Mouse (Mus musculus): ENCODE data around the gene Mgp.

The Mgp gene

GRCm38 (mm10) chr6:136852348-136852747 is 23.3 kb downstream of the Mgp start:
- in situ Hi-C loops (cut with MboI): no loop called here

GRCm38 (mm10) chr6:136850267-136850666 is 25.4 kb downstream of the Mgp start:
- in situ Hi-C loops (cut with MboI): no loop called here

- in situ Hi-C loops (cut with MboI): no loop called here
Observed at GRCm38 (mm10) chr6:136848971-136849370, 26.7 kb downstream of the Mgp start.

GRCm38 (mm10) chr6:136848399-136848798 is 27.2 kb downstream of the Mgp start:
- in situ Hi-C loops (cut with MboI): no loop called here

GRCm38 (mm10) chr6:136847790-136848189 is 27.8 kb downstream of the Mgp start:
- in situ Hi-C loops (cut with MboI): no loop called here

GRCm38 (mm10) chr6:136847267-136847666 is 28.4 kb downstream of the Mgp start:
- in situ Hi-C loops (cut with MboI): no loop called here

- in situ Hi-C loops (cut with MboI): no loop called here
Observed at GRCm38 (mm10) chr6:136845706-136846480, 29.7 kb downstream of the Mgp start.

GRCm38 (mm10) chr6:136844903-136845302 is 30.7 kb downstream of the Mgp start:
- in situ Hi-C loops (cut with MboI): no loop called here

- in situ Hi-C loops (cut with MboI): no loop called here
Observed at GRCm38 (mm10) chr6:136837323-136837722, 38.3 kb downstream of the Mgp start.

- in situ Hi-C loops (cut with MboI): no loop called here
Observed at GRCm38 (mm10) chr6:136835352-136835751, 40.3 kb downstream of the Mgp start, which contains the start of gene Smco3. TSS of gene Smco3 (minus strand) at chr6:136835452.

- in situ Hi-C loops (cut with MboI): no loop called here
Observed at GRCm38 (mm10) chr6:136831712-136832111, 43.9 kb downstream of the Mgp start.

GRCm38 (mm10) chr6:136828681-136829080 is 46.9 kb downstream of the Mgp start:
- in situ Hi-C loops (cut with MboI): no loop called here

GRCm38 (mm10) chr6:136827881-136828561 is 47.6 kb downstream of the Mgp start, which contains the start of gene Wbp11:
TSS of gene Wbp11 (minus strand) at chr6:136828233.
- in situ Hi-C loops (cut with MboI): no loop called here

- in situ Hi-C loops (cut with MboI): no loop called here
Observed at GRCm38 (mm10) chr6:136827516-136827880, 48.1 kb downstream of the Mgp start, which contains the start of gene BC049715. TSS of gene BC049715 (plus strand) at chr6:136827626.

GRCm38 (mm10) chr6:136827116-136827515 is 48.5 kb downstream of the Mgp start:
- in situ Hi-C loops (cut with MboI): no loop called here

- in situ Hi-C loops (cut with MboI): no loop called here
Observed at GRCm38 (mm10) chr6:136824987-136825386, 50.6 kb downstream of the Mgp start.

Data from mature B cell (primary cell).